Mouse (Mus musculus): Measurements from ENCODE around the gene Stab1. TPM values are rescaled to one million over a fixed set of nuclear protein-coding genes. Genes with fewer than 3 reads are reported as not detected.

The Stab1 gene
- polyA plus RNA-seq, 1 experiment from 2014 or later, result 27.6 TPM

DNA sequence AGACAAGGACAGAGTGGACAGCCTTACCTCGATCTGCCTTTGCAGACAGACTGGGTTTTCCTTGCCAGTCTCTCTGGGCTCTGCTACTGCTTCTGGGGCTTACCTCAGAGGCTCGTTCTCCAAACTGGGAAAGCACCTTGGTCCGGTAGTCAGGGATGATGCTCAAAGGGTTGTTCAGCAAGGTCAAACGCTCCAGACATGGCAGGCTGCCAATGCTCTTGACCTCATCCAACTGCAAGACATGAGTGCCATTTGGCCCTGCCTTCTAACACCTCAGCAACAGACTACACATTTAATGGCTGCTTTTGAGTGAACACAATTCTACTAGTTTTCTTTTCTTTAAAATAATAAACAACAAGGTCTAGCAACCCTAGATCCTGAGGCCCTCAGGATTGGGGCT is 18.2 kb upstream of the Stab1 start:
- Histone ChIP-seq H3K9ac (no peak overlapping the region), H3K4me1 (replicated peaks; ENCODE audit: control insufficient read depth, insufficient read depth, low read length) (no peaks in the 10 kb centered on the region), H3K4me2 (replicated peaks) (no peak overlapping the region), H3K27me3 (ENCODE audit: control insufficient read depth, insufficient read depth, low read length) (no peaks in the 10 kb centered on the region), H3K4me3 (replicated peaks; ENCODE audit: low read length) (no peak overlapping the region), H3K9me3 (ENCODE audit: control insufficient read depth, low read length) (no peaks in the 10 kb centered on the region), H3K27ac (no peak overlapping the region), H3K36me3 (replicated peaks; ENCODE audit: control insufficient read depth, insufficient read depth) (peaks cover 100% of the 10 kb centered on the region)
- DNase-seq (ENCODE audit: low spot score), result no peak
- WGBS, result 84% methylated on average over 4 of the region's 4 CpGs
- ATAC-seq (ENCODE audit: low FRiP score), result no peak

GRCm38 (mm10) chr14:31184195-31184594 is 15.8 kb upstream of the Stab1 start:
- H3K4me1 ChIP-seq (replicated peaks; ENCODE audit: control insufficient read depth, insufficient read depth, low read length), result no peaks in the 10 kb centered on the region
- peaks cover 100% of the 10 kb centered on the region for H3K36me3 ChIP-seq (replicated peaks; ENCODE audit: control insufficient read depth, insufficient read depth)
- no peak overlapping the region for H3K9ac ChIP-seq
- DNase-seq (ENCODE audit: low spot score), result no peak
- H3K4me3 ChIP-seq (replicated peaks; ENCODE audit: low read length), result no peak overlapping the region
- no peak overlapping the region for H3K27ac ChIP-seq
- ATAC-seq (ENCODE audit: low FRiP score), result no peak
- no peak overlapping the region for H3K4me2 ChIP-seq (replicated peaks)
- 94% methylated on average over 12 of the region's 12 CpGs for WGBS
- H3K27me3 ChIP-seq (ENCODE audit: control insufficient read depth, insufficient read depth, low read length), result no peaks in the 10 kb centered on the region
- H3K9me3 ChIP-seq (ENCODE audit: control insufficient read depth, low read length), result no peaks in the 10 kb centered on the region

GRCm38 (mm10) chr14:31183541-31183940 is 15.1 kb upstream of the Stab1 start:
- no peak overlapping the region for H3K4me2 ChIP-seq (replicated peaks)
- peak overlapping the region; percentile 43; the same call in 1 of the 2 replicates for H3K27ac ChIP-seq
- WGBS, result 97% methylated on average over 5 of the region's 5 CpGs
- no peak for DNase-seq (ENCODE audit: low spot score)
- H3K36me3 ChIP-seq (replicated peaks; ENCODE audit: control insufficient read depth, insufficient read depth), result peaks cover 100% of the 10 kb centered on the region
- no peaks in the 10 kb centered on the region for H3K4me1 ChIP-seq (replicated peaks; ENCODE audit: control insufficient read depth, insufficient read depth, low read length)
- no peak overlapping the region for H3K4me3 ChIP-seq (replicated peaks; ENCODE audit: low read length)
- no peaks in the 10 kb centered on the region for H3K27me3 ChIP-seq (ENCODE audit: control insufficient read depth, insufficient read depth, low read length)
- H3K9ac ChIP-seq, result no peak overlapping the region
- H3K9me3 ChIP-seq (ENCODE audit: control insufficient read depth, low read length), result no peaks in the 10 kb centered on the region
- no peak for ATAC-seq (ENCODE audit: low FRiP score)

DNA sequence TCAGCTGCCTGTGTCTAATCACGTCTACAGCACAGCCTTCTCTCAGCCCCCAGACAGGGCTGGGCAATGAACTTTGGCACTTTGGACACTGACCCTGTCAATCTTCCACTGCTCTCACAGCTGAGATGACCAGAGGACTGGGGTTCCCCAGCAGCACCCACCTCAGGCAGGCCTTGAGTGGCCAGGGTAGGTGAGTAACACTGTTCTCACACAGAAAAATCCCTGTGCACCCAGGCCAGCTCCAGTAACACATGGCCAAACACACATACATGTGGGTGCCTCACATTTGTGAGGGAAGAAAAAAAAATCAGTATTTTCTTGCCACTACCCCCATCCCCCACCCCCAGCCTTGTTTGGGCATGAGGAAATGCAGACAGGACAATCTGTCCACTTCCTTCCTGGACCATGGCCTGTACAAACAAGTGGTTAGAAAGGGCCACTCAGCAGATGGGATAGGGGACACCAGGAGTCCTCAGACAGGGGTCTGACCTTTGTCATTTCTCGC is 14.4 kb upstream of the Stab1 start:
- Histone ChIP-seq H3K27me3 (ENCODE audit: control insufficient read depth, insufficient read depth, low read length) (no peaks in the 10 kb centered on the region), H3K9ac (no peak overlapping the region), H3K9me3 (ENCODE audit: control insufficient read depth, low read length) (no peaks in the 10 kb centered on the region), H3K4me3 (replicated peaks; ENCODE audit: low read length) (no peak overlapping the region), H3K4me2 (replicated peaks) (no peak overlapping the region), H3K4me1 (replicated peaks; ENCODE audit: control insufficient read depth, insufficient read depth, low read length) (no peaks in the 10 kb centered on the region), H3K36me3 (replicated peaks; ENCODE audit: control insufficient read depth, insufficient read depth) (peaks cover 99% of the 10 kb centered on the region), H3K27ac (no peak overlapping the region)
- ATAC-seq (ENCODE audit: low FRiP score), result no peak
- 66% methylated on average over 2 of the region's 2 CpGs for WGBS
- DNase-seq (ENCODE audit: low spot score), result no peak

DNA sequence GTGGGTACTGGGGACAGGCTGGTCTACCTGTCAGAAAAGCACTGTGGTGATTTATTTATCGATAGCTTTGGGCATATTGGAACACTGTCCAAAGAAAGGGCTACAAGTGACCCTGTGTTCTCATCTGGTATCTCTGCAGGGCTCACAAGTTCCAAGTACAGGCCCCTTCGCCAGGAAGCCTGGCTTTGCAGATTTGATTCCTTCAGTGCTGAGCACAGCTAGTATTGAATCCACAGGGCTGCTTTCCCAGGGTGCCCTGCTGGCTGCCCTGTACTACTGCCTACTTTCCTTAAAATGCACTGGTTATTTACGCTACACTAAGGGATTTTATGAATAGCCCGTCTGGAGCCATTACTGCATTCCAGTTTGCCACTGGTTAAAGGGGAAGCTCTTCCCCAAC is 13.1 kb upstream of the Stab1 start:
- DNase-seq (ENCODE audit: low spot score) (no peak), ATAC-seq (ENCODE audit: low FRiP score) (no peak)
- 83% methylated on average over 4 of the region's 4 CpGs for WGBS

GRCm38 (mm10) chr14:31179677-31180365 is 11.4 kb upstream of the Stab1 start:
- ATAC-seq (ENCODE audit: low FRiP score) (no peak), DNase-seq (ENCODE audit: low spot score) (no peak)
- Histone ChIP-seq H3K36me3 (replicated peaks; ENCODE audit: control insufficient read depth, insufficient read depth) (peaks cover 99% of the 10 kb centered on the region), H3K27me3 (ENCODE audit: control insufficient read depth, insufficient read depth, low read length) (no peaks in the 10 kb centered on the region), H3K9ac (no peak overlapping the region), H3K4me2 (replicated peaks) (no peak overlapping the region), H3K4me3 (replicated peaks; ENCODE audit: low read length) (no peak overlapping the region), H3K9me3 (ENCODE audit: control insufficient read depth, low read length) (no peaks in the 10 kb centered on the region), H3K27ac (no peak overlapping the region), H3K4me1 (replicated peaks; ENCODE audit: control insufficient read depth, insufficient read depth, low read length) (no peaks in the 10 kb centered on the region)
- WGBS, result 91% methylated on average over 12 of the region's 12 CpGs

More for the DNA sequence above, 13.1 kb upstream of the Stab1 start:
- H3K4me1 ChIP-seq (replicated peaks; ENCODE audit: control insufficient read depth, insufficient read depth, low read length), result no peaks in the 10 kb centered on the region
- H3K4me3 ChIP-seq (replicated peaks; ENCODE audit: low read length), result no peak overlapping the region
- H3K4me2 ChIP-seq (replicated peaks), result no peak overlapping the region
- H3K9ac ChIP-seq, result no peak overlapping the region
- no peak overlapping the region for H3K27ac ChIP-seq
- H3K27me3 ChIP-seq (ENCODE audit: control insufficient read depth, insufficient read depth, low read length), result no peaks in the 10 kb centered on the region
- no peaks in the 10 kb centered on the region for H3K9me3 ChIP-seq (ENCODE audit: control insufficient read depth, low read length)
- peaks cover 99% of the 10 kb centered on the region for H3K36me3 ChIP-seq (replicated peaks; ENCODE audit: control insufficient read depth, insufficient read depth)

DNA sequence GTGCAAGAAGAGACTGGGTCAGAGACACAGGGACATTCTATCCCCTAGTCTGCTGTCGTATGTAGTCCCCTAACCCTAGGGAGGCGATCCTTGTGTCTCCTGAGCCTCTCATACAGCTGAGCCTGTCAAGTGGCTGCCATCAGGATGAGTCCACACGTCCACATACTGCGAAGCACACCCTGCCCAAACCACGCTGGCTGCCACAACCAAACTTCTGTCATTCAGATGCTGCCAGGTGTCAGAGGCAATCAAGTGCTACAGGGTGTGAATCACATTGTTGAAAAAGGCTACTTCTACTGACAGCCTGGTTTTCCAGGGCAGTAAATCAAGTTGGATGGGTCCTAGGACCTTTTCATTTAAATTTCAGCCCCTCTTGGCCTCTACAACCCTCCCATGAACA is 9.3 kb upstream of the Stab1 start:
- ATAC-seq (ENCODE audit: low FRiP score), result no peak
- H3K27me3 ChIP-seq (ENCODE audit: control insufficient read depth, insufficient read depth, low read length), result no peaks in the 10 kb centered on the region
- H3K4me1 ChIP-seq (replicated peaks; ENCODE audit: control insufficient read depth, insufficient read depth, low read length), result no peaks in the 10 kb centered on the region
- H3K9me3 ChIP-seq (ENCODE audit: control insufficient read depth, low read length), result no peaks in the 10 kb centered on the region
- no peak for DNase-seq (ENCODE audit: low spot score)
- 93% methylated on average over 5 of the region's 5 CpGs for WGBS
- H3K27ac ChIP-seq, result no peak overlapping the region
- peaks cover 99% of the 10 kb centered on the region for H3K36me3 ChIP-seq (replicated peaks; ENCODE audit: control insufficient read depth, insufficient read depth)
- no peak overlapping the region for H3K9ac ChIP-seq
- H3K4me3 ChIP-seq (replicated peaks; ENCODE audit: low read length), result no peak overlapping the region
- no peak overlapping the region for H3K4me2 ChIP-seq (replicated peaks)

- Histone ChIP-seq H3K9me3 (ENCODE audit: control insufficient read depth, low read length) (no peaks in the 10 kb centered on the region), H3K27me3 (ENCODE audit: control insufficient read depth, insufficient read depth, low read length) (no peaks in the 10 kb centered on the region), H3K27ac (no peak overlapping the region), H3K4me2 (replicated peaks) (no peak overlapping the region), H3K4me3 (replicated peaks; ENCODE audit: low read length) (no peak overlapping the region), H3K9ac (no peak overlapping the region), H3K36me3 (replicated peaks; ENCODE audit: control insufficient read depth, insufficient read depth) (peaks cover 99% of the 10 kb centered on the region), H3K4me1 (replicated peaks; ENCODE audit: control insufficient read depth, insufficient read depth, low read length) (no peaks in the 10 kb centered on the region)
- ATAC-seq (ENCODE audit: low FRiP score) (no peak), DNase-seq (ENCODE audit: low spot score) (no peak)
- WGBS, result 92% methylated on average over 16 of the region's 16 CpGs
These were observed 8.8 kb upstream of the Stab1 start for GRCm38 (mm10) chr14:31177287-31177686.

DNA sequence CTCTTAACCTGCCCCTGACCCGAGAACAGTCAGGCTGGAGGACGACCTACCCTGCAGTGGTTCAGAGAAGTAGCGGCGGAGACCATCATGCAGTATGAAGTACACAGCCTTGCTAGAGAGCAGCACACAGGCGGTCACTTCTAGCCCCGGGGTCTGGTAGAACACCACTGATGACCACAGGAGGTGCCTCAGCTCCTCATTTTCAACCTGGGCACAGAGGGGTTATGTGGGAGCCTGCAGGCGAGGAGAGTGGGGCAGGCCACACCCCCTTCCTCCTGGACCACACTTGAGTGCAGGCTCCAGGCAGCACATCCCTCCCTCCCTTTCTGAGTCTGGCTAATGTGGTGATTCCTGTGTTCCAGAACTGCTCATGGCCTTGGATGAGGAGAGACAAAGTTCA is 5.1 kb upstream of the Stab1 start:
- no peaks in the 10 kb centered on the region for H3K4me1 ChIP-seq (replicated peaks; ENCODE audit: control insufficient read depth, insufficient read depth, low read length)

More for the DNA sequence above, 5.1 kb upstream of the Stab1 start:
- no peak overlapping the region for H3K4me3 ChIP-seq (replicated peaks; ENCODE audit: low read length)
- peaks cover 89% of the 10 kb centered on the region for H3K36me3 ChIP-seq (replicated peaks; ENCODE audit: control insufficient read depth, insufficient read depth)
- H3K27ac ChIP-seq, result no peak overlapping the region
- no peak overlapping the region for H3K4me2 ChIP-seq (replicated peaks)
- no peaks in the 10 kb centered on the region for H3K27me3 ChIP-seq (ENCODE audit: control insufficient read depth, insufficient read depth, low read length)
- no peak overlapping the region for H3K9ac ChIP-seq
- H3K9me3 ChIP-seq (ENCODE audit: control insufficient read depth, low read length), result no peaks in the 10 kb centered on the region
- DNase-seq (ENCODE audit: low spot score) (no peak), ATAC-seq (ENCODE audit: low FRiP score) (no peak)
- WGBS, result 91% methylated on average over 7 of the region's 7 CpGs
